Mouse (Mus musculus) WW6 (cell line): ENCODE data around the gene Pdzd8.

Experiments used
- DNase-seq: peaks from one replicate; pipeline ENCODE4 v3.0.0-alpha.2; 2013; ENCODE audit warnings: low read depth, low spot score

Gene Pdzd8

DNA sequence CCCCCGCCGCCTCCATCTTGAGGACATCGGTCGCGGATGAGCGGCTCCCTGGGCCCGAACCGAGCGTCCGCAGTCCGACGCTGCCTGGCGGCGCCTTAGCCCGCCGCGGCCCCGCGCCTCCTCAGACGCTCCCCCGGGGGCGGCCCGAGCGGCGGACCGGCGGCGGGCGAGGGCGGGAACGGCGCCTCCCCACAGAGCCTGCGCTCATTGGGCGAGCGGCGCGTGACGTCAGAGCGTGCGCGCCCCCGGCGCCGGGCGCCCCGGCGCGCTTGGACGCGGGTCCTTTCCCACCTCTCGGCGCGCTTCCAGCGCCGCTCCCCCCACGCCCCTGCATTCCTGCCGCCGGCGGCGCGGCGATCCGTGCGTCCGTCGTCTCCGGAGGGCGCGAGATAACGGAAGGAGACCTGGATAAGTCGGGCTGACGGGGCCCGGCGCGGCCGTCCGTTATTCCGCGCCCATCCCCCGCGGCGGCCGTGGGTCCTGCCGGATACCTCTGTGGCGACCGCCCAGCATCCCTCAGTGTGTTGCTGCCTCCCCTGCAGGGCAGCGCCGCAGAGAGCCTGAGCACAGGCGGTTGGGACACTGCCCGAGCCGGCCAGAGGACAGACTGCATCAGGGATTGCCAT, at the start of gene Pdzd8:
Gene Pdzd8, minus strand, starts transcription at position 123 of the 626 bp plus-strand sequence.
- peak; percentile 67 for DNase-seq

DNA sequence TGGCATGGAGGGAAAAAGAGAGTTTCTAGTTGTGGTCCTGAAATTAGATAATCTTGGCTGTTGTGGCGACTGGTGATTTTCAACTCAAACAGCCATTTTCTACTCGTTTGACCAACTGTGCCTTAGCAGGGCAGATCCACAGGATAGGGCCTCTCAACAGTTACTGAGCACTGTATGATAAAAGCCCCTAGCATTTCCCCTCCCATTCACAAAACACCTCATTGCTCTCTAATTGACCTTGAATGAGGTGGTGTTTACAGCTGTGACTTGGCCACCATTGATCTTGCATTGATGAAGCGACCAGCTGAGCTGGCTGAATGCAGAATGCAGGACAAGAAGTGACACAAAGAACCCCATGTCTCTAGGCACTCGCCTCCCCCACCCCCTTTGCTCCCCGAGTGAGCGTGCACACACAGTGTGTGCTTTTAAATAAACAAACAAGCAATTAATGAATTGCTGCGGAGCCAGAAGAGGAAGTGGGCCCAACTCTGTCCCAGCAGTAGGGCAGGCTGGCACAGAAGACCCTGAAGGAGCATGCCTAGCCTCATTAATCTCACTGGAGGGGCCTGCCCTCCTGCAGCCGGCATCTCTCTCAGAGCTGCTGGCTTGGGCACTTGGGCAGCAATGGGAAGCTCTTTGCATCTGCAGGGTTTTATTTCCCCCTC, 48.3 kb upstream of the Pdzd8 start:
- DNase-seq = no peak

GRCm38 (mm10) chr19:59388847-59389606, 43.4 kb upstream of the Pdzd8 start:
- peak; percentile 36 for DNase-seq

DNA sequence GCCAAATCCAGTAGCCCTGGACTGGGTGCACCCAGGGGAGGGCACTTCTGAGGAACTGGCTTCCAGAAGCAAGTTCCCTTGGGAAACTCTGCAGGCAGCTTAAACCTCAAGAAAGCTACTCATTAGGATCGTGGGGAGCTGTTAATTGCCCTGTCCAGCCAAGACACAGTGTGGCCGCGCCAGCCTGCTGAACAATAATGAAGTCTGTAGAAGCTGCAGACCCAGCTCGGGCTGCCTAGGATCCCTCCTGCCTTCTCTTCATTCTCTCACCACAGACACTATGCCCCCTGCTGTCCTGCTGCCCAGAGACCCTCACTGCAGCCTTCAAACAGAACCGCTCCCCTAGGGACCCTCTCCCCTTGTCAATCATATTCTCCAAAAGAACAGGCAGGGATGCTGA, 42.8 kb upstream of the Pdzd8 start:
- no peak for DNase-seq

- peak; percentile 7 for DNase-seq
Measured at GRCm38 (mm10) chr19:59387178-59387577, 41.6 kb upstream of the Pdzd8 start.

DNA sequence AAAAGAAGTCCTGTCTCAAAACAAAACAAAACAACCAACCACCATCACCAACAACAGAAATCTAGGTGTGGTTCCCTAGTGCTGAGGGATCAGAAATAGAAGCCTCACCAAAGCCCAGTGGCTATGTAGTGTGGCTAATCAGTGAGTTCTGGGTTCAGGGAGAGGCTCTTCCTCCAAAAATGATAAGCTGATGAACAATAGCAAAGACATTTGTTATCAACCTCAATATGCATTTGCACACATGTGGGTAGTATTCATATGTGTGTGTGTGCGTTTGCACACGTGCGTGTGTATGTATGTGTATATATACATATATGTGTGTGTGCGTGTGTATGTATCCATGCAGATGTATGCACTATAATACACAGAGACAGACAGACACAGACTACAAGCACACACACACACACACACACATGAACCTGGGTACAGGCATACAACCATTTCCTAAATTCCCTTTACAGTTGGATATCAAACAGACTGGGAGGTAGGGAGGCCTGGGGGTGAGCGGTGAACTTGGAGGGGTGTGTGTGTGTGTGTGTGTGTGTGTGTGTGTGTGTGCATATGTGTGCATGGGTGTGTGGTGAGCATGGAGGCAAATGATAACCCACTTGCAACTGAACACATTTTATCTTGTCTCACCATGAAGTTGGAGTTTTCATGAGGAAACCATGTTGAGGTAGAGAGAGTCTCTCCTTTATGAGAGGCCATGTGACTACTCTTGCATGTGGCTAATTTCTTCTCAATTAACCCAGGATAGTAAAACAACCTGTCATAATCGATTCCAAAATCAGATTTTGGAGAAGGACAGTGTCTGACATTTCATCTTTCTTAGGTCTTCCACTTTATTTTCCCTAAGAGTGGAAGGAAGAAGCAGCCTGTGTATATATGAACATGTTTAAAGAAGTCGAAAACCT, 39.3 kb upstream of the Pdzd8 start:
- DNase-seq = no peak

GRCm38 (mm10) chr19:59382416-59382917, 36.9 kb upstream of the Pdzd8 start:
- no peak for DNase-seq

DNA sequence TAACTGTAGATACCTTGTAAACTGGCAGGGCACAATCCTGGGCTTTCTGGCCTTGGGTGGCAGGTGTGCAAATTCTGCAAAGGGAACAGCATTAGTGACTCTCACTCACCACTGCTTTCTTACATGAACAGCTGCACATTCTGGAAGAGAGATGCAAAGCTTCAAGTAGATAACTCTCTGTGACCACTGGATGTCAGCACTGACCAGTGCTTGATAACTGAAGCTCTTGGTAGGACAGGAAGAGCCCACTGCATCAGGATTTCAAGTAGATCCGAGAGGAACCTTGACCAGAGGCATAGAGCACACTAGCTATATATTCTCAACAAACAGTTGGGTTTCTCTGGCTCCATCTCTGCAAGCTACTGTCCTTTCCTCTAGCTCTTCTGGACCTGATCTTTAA, 34.4 kb upstream of the Pdzd8 start:
- DNase-seq = no peak

GRCm38 (mm10) chr19:59376481-59376880, 30.9 kb upstream of the Pdzd8 start:
- DNase-seq = no peak

DNA sequence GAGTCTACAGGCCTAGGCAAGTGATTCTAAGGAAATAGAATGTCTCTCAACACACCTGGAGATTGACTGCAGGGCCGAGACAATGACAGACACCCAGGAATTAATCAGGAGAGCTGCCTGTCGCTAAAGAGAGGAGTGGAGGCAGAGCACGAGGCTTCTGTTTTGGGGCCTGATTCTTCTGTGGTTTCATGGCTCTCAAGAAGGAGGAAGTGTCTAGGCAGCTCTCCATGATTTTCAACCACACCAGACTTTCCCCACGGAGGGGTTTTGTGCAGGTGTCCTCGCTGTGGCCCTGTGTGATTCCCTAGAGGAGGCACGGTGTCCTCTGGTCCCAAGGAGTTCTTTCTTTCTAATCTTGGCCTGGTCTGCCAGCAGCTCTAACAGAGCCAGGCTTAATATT, 29.4 kb upstream of the Pdzd8 start:
- DNase-seq = no peak

DNA sequence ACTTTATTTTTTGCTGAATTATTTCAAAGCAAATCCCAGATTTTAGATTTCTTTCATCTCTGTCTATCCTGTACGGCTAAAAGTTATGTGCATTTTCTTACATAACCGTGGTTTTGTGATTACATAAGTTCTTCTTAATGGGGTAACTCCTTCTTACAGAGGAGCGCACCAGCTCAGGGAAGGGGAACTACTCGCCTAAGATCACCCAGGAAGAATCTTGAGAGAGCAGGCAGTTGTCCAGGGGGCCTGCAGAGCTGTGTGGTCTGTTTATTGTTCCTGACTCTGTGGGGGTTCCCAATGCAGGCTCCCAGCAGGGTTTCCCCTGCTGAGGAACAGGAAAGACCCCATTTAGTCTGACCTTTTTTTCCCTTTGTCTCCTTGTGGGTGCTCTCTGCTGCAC, 27.3 kb upstream of the Pdzd8 start:
- no peak for DNase-seq

DNA sequence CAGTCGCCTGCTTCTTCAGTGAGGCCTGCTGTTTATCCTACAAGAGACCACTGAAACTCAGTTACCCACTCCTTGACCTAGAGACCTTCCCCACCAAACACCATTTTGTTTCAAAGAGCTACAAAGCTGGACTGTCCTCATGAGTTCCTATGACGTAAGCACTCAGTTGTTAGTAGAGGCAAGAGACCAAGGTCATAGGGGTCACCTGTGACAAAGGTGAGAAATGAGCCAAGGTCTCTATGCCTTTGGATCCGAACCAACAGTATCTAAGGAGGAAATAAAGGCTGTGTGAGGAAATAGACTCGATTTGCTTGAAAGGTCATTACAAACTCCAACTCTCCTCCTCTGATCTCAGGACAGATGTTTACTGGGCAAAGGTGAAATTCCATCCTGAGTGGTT, 25.4 kb upstream of the Pdzd8 start:
- no peak for DNase-seq

DNA sequence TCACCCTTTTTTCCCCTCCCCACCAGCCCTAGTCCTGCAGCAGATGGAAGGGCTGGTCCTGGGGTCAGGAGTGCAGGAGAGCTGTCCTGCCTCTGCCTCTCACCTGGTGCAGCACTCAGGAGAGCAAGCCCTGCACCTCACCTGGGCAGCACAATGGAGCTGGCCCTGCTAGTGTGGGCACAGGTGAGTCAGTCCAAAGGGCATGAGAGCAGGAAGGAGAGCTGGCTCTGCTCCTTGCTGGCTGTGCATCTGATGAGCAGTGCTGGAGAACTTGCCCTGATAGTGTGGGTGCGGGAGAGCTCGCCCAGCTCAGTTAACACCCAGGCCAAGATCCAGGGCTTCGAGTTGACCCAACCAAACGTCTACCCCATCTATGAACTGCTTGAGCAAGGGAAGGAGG, 22.3 kb upstream of the Pdzd8 start:
- DNase-seq = no peak

- no peak for DNase-seq
Measured at GRCm38 (mm10) chr19:59366724-59367123, 21.1 kb upstream of the Pdzd8 start.

DNA sequence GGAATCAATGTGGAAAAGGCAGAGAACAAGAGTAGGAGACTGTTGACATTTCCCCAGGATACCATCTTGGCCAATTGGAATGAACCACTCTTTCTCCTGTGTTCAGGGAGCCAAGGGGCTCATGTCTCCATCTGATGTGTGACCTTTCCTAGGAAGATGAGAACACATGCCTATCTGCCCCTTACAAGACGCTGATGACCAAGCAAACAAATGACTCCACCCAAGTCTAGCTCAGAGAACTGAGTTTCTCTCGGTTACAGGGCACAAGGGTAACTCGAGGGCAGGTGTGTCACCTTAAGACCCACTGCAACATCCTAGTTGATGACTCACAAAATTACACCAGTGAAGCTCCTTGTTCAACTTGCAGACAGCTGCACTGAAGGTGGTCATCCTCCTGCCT, 18.1 kb upstream of the Pdzd8 start:
- DNase-seq = no peak

GRCm38 (mm10) chr19:59362646-59363045, 17.1 kb upstream of the Pdzd8 start:
- no peak for DNase-seq

DNA sequence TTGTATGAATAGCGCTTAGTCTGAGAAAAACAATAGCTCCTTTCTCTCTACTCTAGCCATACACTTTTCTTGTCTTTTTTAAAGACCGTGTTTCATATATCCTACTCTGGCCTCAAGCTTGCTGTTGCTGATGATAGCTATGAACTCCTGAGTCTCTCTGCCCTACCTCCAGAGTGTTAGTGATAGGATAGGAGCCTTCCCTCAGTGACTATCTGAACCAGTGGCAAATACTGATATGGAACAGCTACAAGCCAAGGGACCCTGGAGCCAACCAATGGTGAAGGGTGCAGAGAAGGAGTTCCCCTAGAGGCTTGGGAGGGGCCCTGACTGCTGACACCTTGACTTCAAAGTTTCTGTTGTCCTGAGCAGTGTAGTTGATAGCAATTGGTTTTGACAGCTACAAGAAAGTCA, 14.9 kb upstream of the Pdzd8 start:
- DNase-seq = no peak

DNA sequence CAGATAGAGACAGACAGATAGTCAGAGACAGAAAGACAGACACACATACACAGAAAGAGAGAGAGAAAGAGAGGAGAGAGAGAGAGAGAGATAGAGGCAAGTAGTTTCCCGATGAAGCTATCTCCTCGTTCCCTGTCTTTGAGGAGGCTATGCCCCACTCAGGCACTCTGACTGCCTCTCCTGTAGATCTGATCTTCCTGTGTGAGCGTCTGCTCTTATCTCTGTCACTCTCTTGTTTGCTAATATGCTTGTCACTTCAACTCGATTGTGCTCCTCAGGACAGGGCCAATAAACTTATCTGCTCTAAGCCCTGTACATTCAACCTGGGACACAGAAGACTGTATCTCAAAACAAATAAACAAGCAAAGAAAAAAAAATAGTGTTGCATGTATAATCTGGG, 13.6 kb upstream of the Pdzd8 start:
- DNase-seq = no peak

DNA sequence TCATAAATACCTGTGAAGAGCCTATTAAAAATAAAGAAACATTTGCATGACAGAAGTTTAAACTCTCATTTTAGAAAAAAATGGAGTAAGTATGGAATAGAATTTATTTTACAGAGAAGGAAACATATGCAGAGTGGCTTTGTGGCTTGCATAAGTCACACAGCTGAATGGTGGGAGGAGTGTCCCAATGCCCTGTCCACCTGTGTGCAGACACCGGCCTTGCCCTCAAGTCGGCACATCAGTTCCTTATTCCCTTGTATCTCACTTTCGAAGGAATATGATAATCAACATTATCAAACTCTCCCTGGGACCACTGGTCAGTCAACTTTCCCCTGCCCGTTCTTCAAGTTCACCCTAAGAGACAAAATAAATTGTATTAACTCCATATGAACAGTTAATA, 12.3 kb upstream of the Pdzd8 start:
- DNase-seq = no peak

DNA sequence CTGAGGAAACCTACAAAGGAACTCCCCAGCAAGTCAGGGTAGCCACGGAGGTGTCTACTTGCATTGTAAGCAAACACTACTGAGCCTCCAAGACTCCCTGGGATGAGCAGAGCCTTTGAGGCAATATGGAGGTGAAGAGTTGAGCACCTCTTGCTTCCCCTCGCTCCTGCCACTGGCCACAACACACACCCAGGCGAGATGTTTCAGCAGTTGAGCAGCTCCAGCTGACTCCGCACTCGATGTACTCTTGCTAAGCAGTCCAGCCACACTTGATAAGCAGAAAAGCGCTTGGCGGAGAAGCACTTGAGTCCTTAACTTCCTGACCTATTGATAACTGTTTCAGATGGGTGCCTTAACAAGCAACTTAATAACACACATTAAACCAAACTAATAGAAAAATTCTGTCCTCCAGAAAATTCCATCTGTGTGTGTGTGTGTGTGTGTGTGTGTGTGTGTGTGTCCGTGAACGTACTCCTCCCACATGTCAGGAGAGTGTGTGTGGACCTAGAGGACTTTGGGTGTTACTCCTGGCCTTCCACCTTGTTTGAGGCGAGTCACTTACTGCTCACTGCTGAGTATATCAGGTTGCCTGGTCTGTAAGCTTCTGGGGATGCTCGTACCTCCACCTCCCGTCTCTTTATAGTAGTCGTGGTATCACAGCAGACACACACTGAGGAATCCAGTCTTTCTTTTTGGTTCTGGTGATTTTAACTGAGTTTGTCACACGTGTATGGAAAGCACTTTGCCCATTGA, 11.4 kb upstream of the Pdzd8 start:
- no peak for DNase-seq

DNA sequence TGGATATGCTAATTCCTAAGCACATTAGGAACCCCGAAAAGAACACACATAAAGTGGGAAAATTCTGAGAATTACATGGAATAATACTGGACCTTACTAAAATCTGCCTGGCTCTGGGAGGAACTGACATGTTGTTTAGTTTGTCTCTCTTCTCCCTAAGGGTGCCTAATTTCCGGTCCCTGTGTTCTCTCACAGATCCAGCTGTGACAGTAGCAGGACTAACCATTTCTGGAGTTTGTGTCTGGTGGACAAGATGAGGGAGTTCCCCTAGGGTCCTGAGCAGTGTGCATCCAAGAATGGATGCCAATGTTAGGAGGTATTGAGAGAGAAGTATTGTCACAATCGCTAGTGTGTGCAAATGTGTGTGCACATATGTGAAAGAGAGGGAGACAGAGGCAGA, 10.8 kb upstream of the Pdzd8 start:
- no peak for DNase-seq
